Mouse (Mus musculus) C3H10T1/2 (cell line): ENCODE measurements around the gene Vmn1r51. TPM values are rescaled to one million over a fixed set of nuclear protein-coding genes. Genes with fewer than 3 reads are reported as not detected.

ENCODE experiments used
- polyA plus RNA-seq, 2 experiments: library from polyadenylated mRNA; unstranded; fragments of >200 nt; fragmentation: generic; extraction: Trizol; gene quantifications; one replicate each; pipeline ENCODE4 v1.2.1; 2012; ENCODE audit warnings: missing spikeins in 2 of 2

Vmn1r51 gene
- not detected for polyA plus RNA-seq

GRCm38 (mm10) chr6:90122296-90122695 lies at the start of gene Vmn1r51:
Vmn1r51 (plus strand) TSS chr6:90122596.

GRCm38 (mm10) chr6:90078406-90078805 lies 44.0 kb upstream of the Vmn1r51 start, which contains the start of gene Vmn1r49:
Vmn1r49 (minus strand) TSS chr6:90078506.

GRCm38 (mm10) chr6:90101130-90101529 lies 21.3 kb upstream of the Vmn1r51 start, which contains the start of gene Vmn1r50:
Vmn1r50 (plus strand) TSS chr6:90101430.

GRCm38 (mm10) chr6:90174508-90174907 lies 52.1 kb downstream of the Vmn1r51 start, which contains the start of gene Vmn1r52:
Vmn1r52 (plus strand) TSS chr6:90174808.

Other genes with a start within 250 kb of the Vmn1r51 start
- not detected for gene Vmn1r42, start 246.2 kb upstream of the Vmn1r51 start, polyA plus RNA-seq
- gene Vmn1r43, start 246.2 kb upstream of the Vmn1r51 start, polyA plus RNA-seq: under 1 TPM; 0.04 TPM
- gene Vmn1r44, start 238.9 kb upstream of the Vmn1r51 start, polyA plus RNA-seq: not detected
- not detected for gene Vmn1r45, start 182.0 kb upstream of the Vmn1r51 start, polyA plus RNA-seq
- not detected for gene Vmn1r46, start 153.3 kb upstream of the Vmn1r51 start, polyA plus RNA-seq
- not detected for gene Vmn1r47, start 106.4 kb upstream of the Vmn1r51 start, polyA plus RNA-seq
- gene Vmn1r48, start 85.8 kb upstream of the Vmn1r51 start, polyA plus RNA-seq: not detected
- gene Vmn1r49, start 44.1 kb upstream of the Vmn1r51 start, polyA plus RNA-seq: not detected
- gene Vmn1r50, start 21.2 kb upstream of the Vmn1r51 start, polyA plus RNA-seq: not detected
- not detected for gene Vmn1r52, start 52.2 kb downstream of the Vmn1r51 start, polyA plus RNA-seq
- gene V1ra8, start 80.2 kb downstream of the Vmn1r51 start, polyA plus RNA-seq: not detected
- not detected for gene Vmn1r53, start 101.8 kb downstream of the Vmn1r51 start, polyA plus RNA-seq
- gene Vmn1r54, start 123.7 kb downstream of the Vmn1r51 start, polyA plus RNA-seq: not detected
- not detected for gene BC048671, start 178.6 kb downstream of the Vmn1r51 start, polyA plus RNA-seq
- under 1 TPM in 1 of 2 experiments, not detected in 1; 0.02 TPM for gene Chst13, start 202.6 kb downstream of the Vmn1r51 start, polyA plus RNA-seq
- gene Uroc1, start 210.7 kb downstream of the Vmn1r51 start, polyA plus RNA-seq: under 1 TPM; 0.02 TPM
- gene Zxdc, start 246.9 kb downstream of the Vmn1r51 start, polyA plus RNA-seq: 10 to 100 TPM in 1 of 2 experiments, 1 to 10 TPM in 1; 6.0 to 11.1 TPM